Mouse (Mus musculus) hindbrain, embryonic 13.5 days (tissue): ENCODE data around the gene Chd1l. TPM values are rescaled to one million over a fixed set of nuclear protein-coding genes. Genes with fewer than 3 reads are reported as not detected.

ENCODE experiments used
- polyA plus RNA-seq: library from polyadenylated mRNA; unstranded; fragments of >200 nt; fragmentation: Nextera tagmentation; extraction: Ambion mirVana; gene quantifications from 2 replicates; pipeline ENCODE4 v1.2.1, GENCODE M21; 2015

Chd1l gene
- polyA plus RNA-seq, 1 experiment from 2014 or later = 7.2 TPM

Other genes starting within 250 kb of the Chd1l start
- gene Olfr1402, start 188.2 kb downstream of the Chd1l start, polyA plus RNA-seq = not detected in 2 replicates
- gene Fmo5, start 18.6 kb upstream of the Chd1l start, polyA plus RNA-seq = 0.57 and 0.69 TPM in 2 replicates
- gene Prkab2, start 48.0 kb upstream of the Chd1l start, polyA plus RNA-seq = 9.2 and 9.7 TPM in 2 replicates
- not detected in 2 replicates for gene Gm17651, start 64.5 kb upstream of the Chd1l start, polyA plus RNA-seq